Mouse (Mus musculus) left cerebral cortex, postnatal 36 days (tissue): Measurements from ENCODE around the gene Pccb. TPM values are rescaled to one million over a fixed set of nuclear protein-coding genes. Genes with fewer than 3 reads are reported as not detected.
A peak's percentile ranks its signal among the peaks of the same experiment; 100 is the strongest.

Experiments used
- DNase-seq, 2 experiments: peaks; one replicate each; pipeline ENCODE4 v3.0.0; 2021 to 2022; ENCODE audit warnings: low spot score in 2 of 2, mixed read lengths in 1 of 2
- intact Hi-C: fragments of 180-260 bp; cut with DNase I; formaldehyde crosslinking; loops from one replicate; pipeline ENCODE4 v1.15.1; 2025
- total RNA-seq, 2 experiments: library from RNA; stranded (reverse); gene quantifications; 2 replicates each; pipeline ENCODE4 v1.2.3; 2021

The Pccb gene
- total RNA-seq, 2 experiments from 2014 or later: 37.6 to 44.2 TPM

DNA sequence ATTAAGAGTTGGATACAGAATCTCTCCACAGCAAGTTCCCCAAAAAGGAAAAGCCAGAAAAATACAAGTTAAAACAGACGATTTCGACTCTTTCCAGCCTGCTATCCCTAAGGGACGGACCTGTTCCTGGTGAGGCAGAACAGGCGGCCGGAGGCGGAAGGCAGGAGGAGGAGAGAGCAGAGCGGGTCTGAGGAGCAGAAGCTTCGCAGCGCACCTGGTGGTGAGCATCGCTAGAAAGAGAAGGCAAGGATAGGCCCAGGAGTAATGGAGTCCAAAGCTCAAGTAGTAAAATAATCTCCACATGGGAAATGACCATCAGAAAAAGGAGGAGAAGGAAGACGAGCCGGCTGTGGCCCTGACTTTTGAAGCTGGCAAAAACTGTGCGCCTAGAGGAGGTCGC is 18.6 kb upstream of the Pccb start:
- peak in 1 of 2 experiments; percentile 10 for DNase-seq
- intact Hi-C loops: no loop called here

DNA sequence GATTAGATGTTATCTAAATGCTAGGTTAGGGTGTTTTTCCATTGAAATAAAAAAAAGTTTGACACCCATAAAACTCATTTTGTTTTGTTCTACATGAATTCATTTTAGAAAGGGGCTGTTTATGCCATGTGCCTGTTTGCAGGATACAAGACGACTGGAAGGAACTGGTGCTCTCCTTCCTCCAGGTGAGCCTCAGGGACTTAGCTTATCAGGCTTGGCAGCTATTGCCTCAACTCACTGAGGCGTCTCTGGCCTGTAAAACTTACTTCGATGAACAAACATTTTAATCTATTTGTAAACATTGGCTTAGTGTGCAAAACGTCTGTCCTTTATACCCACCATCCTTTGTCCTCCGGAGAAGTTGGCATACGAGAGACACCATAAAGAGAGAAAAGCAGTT is 18.0 kb upstream of the Pccb start:
- no peak for DNase-seq
- intact Hi-C loops: no loop called here

DNA sequence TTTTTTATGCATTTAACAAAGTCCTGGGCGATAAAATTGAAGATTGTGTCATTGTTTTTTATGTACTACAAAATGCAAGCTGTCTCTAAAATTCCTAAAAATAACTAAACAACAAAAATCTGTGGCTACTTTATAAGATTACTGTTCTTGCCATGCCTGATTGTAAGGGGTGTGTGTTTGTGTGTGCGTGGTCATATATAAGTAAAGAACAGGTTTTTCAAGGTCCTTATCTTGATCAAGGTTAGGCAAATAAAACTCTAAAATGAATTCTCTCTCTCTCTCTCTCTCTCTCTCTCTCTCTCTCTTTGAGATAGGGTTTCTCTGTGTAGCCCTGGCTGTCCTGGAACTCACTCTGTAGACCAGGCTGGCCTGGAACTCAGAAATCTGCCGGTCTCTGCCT is 17.3 kb upstream of the Pccb start:
- intact Hi-C loops: no loop called here
- no peak for DNase-seq

DNA sequence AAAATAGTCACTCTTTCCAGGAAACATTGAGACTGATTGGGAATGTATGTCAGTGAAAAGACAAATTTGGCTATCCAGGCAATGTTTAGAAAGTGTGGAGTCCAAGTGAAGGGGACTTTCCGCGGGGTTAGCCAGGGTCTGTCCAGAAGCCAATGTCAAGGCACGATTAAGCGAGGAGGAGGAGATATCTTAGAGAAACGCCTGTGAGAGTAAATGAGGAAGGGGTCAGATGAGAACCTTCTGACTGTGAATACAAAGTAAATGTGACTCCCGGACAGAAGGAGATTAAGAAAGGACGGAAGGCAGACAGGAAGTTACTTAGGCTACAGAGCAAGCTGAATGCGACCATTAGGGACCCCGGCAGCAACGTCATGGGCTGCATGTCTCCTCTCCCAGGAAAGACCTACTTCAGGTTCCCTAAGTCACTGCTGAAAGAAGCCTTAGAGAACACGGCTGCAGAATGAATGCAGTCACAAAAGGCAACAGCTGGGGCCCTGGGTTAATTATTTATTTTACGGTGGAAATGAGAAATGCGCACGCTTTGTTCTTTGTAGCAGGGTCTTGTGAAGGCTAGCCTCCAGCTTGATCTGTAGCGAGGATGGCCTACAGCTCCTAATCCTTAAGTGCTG is 11.1 kb upstream of the Pccb start:
- intact Hi-C loops: no loop called here
- no peak for DNase-seq

DNA sequence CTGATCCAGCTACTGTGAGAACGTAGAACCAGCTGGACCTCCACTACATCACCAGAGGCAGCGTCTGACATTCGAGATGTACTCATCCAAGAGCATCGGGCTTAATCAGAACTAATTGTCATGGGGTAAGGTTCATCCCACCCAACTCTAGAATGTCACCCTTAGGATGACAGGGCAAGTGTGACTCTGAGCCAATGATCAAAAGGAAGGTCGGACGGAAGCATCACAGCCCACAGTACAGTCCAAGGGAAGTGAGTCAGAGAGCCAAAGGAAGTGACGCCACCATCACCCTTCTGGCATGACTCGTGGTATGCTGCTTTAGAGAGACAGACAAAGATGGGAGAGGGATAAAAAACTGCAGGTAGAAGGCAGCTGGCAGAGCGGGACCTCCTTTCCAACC is 7.6 kb upstream of the Pccb start:
- intact Hi-C loops: no loop called here
- DNase-seq: no peak

DNA sequence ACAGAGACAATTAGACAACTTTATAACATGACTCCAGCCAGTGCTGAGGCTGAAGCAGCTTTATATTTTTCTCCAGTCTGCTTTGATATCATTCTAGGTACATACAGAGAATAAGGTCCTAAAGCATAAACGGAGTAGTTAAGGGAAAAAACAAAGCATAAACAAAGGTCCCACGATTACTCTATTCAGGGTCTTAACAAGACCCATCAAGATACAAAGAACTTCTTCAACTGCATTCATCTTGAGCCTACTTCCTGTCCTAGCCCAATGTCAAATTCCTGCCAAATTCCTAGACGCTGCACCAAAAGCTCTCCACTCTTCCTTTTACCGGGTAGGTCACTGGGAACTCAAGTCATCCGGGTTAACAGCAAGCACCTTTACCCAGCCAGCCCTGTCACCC is 6.8 kb upstream of the Pccb start:
- intact Hi-C loops: no loop called here
- no peak for DNase-seq

DNA sequence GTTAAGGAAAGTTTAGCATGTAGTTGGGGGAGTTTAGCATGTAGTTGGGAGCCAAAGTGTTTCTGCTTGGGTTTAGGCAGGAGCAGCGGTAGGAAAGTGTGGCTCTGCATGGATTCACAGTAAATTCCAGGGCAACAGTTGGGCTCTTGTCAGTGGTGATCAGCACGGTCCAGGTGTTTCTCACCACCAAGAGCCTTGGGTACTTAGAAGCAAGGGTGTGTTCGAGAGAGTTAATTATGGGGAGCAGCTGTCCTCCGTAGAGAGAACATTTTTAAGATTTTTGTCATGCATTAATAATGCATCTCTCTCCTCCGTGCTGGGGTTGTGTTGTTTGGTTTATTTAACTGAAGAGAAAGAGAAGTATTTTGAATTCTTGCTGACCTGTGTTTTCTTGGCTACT is 3.9 kb upstream of the Pccb start:
- no peak for DNase-seq
- intact Hi-C loops: no loop called here

DNA sequence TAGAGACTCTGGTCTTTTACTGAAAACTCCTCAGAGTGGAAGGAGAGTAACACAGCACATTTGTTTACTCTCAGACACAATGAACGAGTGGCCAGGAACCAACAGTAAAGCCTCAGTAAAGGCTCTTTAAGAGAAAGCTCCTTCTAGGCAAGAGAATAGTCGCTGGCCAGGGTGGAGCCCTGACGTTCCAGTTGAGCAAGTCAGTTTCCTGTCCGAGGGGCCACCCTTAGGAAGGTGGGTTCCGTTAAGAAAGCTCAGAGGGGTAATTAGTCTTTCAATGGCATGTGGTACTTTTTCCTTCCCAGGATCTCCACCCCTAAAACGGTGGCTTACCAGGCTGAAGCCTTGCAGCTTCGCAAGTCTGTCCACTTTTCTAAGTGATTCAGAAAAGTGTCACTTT is 2.7 kb upstream of the Pccb start:
- intact Hi-C loops: no loop called here
- DNase-seq: no peak

DNA sequence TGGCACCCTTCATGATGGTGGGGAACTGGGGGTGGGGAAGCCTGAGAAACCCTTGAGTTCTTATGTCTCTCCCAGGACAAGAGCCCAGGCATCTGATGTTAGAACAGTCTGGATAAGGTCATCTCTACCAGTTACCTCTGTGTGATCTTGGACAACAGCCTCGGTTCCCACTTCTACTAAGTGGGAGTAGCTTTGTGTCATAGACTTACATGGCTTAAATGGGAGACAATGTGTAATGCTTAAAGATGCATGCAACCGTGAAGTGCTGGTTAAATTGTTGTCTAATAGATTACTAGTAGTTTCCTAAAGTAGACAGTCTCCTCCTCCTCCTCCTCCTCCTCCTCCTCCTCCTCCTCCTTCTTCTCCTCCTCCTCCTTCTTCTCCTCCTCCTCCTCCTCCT is 2.2 kb upstream of the Pccb start:
- intact Hi-C loops: no loop called here
- DNase-seq: no peak

DNA sequence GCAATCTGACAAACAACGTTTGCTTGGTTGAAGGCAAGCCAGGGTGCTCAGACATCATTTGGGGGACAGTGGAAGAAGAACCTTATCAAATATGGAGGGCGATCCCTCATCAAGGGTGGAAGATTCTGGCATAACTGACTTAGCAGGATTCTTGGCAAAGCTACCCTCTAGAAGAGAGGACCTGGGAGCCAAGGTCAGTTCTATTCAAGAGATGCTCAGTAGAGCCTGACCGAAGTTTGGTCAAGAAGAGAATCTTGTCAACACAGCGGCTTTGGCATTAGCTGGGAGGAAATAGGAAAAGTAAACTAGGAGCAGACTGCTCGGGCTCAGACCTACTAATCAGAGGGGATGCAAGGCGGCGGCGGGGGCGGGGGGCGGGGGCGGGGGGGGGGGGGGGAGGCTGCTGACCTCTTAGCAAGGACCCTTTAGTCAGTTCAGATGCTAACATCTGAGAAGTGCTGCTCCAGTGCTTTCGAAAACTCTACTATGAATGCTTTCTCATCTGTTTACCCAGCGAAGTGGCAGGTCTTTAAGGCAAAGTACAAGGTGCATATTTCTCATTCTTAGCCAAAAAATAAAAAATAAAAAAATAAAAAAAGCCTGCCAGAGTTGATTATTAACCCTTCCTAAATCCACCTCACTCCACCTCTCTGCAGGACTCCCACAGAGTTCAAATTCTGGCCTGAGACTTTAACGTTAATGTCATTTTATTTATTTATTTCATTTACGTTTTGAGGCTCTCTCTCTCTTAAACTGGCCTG is 1.3 kb upstream of the Pccb start:
- intact Hi-C loops: no loop called here
- no peak for DNase-seq

DNA sequence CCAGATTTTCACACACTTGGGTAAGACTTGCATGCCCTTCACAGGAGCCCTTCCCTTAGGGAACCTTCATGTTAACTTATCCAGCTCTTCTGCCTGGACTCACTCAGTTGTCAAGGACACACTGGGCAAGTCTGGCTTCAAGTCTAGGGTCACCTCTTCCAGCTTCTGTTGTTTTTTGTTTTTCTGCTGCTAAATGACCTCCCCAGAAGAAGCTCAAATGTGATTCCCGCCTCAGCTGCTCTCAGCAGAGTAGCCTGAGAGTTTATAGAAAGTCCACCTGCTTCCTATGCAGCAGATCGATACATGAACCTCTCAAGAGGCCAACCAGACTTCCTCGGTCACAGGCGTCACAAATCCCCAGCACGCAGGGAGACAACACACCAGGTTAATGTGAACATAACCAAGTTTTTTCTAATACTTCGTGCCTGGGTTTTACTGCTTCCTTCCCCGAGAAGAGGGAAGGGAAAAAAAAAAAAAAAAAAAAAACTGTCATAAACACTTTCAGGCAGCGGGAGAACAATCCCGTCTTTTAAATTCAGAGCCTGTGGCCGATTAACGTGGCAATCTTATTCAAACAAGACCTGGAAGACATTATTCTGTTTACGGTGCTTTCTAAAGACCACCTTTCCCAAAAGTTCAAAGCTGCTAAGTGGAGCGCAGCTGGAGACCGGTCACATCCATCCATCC is 794 bp downstream of the Pccb start:
- intact Hi-C loops: loop anchor here (1.0 kb wide), 1 partner anchor 39 kb away; no protein-coding TSS in a partner anchor
- DNase-seq: no peak

DNA sequence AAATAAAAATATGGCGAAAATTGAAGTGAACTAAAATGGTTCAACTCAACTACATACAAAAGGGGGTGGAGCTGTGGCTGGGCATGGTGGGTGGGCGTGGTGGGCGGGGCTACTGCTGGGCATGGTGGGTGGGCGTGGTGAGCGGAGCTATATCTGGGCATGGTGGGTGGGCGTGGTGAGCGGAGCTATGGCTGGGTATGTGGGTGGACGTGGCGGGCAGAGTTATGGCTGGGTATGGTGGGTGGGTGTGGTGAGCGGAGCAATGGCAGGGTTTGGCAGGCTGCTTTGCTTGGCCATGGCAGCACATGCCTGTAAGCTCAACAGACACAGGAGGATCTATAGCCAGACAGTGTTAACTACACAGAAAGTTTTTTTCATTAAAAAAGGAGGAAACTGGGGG is 15.9 kb downstream of the Pccb start:
- intact Hi-C loops: no loop called here

DNA sequence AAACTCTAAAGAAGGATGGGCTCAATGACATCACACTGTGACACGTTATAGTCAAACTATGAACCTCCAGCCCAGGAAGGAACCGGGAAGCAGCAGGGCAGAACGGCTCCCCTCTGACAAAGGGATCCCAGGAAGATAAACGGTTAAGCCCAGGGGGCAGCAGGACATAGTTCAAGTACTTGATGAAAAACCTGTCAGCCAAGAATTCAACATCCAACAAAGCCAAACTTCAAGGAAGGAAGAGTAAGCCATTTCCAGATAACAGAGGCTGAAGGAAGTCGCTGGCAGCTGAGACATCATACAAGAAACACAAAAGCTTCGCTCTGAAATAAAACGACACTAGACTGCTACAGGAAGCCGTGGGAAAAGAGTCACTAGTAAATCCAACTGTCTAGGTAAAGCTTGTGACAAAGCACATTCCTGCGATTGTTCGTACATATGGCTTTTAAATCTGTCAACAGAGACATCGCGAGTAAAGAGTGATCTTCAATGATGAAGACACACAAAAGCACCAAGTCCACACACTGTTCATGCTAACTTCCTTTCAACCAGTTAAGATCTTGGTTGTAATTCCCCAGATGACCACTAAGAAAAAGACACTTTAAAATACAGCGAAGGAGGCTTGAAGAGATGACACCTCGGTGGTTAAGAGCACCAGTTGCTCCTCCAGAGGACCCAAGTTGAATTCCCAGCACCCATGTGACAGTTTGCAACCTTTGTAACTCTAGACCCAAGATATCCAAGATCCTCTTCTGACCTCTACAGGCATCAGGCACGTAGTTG is 16.8 kb downstream of the Pccb start:
- intact Hi-C loops: no loop called here
- DNase-seq: no peak

More for the DNA sequence above, 15.9 kb downstream of the Pccb start:
- DNase-seq: no peak

DNA sequence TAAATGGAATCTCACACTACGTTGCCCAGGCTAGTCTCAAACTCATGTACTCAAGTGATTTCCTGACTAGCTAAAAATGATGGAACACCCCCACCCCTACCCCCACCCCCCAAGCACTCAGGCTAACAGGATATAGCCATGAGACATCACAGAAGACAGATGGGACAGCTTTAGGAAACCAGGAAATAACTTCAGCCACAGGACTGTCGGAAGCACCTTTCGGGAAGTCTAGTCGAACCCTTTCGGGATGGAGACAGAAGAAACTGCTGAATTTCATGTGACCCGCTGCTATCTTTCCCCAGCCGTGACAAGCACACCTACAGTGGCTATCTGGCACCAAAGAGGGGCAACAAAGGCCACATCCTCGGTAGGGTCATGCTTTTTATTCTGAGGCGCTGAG is 19.4 kb downstream of the Pccb start:
- intact Hi-C loops: no loop called here
- no peak for DNase-seq

DNA sequence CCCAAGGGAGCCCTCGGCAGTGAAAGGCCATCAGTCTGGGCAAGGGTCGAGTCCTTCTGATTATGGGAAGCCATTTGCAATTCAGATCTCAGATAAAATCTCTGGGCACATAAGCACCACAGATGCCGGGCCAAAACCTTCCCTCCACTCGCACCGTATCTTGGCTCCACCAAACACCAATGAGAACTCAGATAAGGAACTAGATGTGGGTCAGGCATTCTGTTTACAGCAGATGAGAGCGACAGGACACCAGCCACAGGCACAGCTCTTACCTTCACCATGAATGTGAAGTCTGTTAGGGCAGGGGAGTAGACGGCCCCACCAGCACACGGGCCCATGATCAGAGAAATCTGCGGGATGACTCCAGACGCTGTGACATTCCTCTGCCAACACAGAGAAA is 22.3 kb downstream of the Pccb start:
- intact Hi-C loops: no loop called here
- no peak for DNase-seq

DNA sequence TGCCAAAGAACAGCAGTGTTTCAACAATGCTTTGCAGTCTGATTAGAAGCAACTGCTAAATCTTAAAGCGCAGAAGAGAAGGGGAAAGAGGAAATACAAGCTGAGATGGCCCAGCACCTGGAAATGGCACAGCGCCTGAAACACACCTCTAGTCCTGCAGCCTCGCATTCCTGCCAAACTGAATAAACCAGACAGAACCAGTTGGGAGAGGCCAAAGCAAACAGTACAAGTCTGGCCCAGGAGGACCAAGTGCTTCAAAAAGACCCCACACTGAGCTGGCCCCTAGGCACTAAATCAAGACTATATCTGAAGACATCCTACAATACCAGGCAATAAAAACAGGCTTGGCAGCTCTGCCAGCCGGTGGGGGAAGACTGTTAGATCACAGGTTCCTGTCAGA is 28.8 kb downstream of the Pccb start:
- intact Hi-C loops: loop anchor here (10.0 kb wide), 2 partner anchors 461 to 551 kb away; partner anchors contain the start of gene Nck1

DNA sequence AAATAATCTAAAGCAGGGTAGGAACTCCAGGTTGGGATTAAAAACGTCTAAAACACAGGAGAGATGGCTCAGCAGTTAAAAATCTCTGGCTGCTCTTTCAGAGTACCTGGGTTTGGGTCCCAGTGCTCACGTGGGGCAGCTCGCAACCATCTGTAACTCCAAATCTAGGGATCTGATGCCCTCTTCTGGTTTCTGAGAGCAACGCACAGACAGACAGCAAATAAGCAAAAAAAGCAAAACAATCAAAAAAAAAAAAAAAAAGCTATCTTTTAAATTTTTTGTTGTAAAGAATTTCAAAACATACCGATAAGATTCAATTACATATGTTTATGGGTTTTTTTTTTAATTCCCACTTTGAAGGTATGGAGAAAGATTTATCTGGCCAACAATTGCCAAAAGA is 31.4 kb downstream of the Pccb start:
- no peak for DNase-seq
- intact Hi-C loops: loop anchor here (10.0 kb wide), 2 partner anchors 459 to 549 kb away; partner anchors contain the start of gene Nck1

More for the DNA sequence above, 28.8 kb downstream of the Pccb start:
- no peak for DNase-seq

DNA sequence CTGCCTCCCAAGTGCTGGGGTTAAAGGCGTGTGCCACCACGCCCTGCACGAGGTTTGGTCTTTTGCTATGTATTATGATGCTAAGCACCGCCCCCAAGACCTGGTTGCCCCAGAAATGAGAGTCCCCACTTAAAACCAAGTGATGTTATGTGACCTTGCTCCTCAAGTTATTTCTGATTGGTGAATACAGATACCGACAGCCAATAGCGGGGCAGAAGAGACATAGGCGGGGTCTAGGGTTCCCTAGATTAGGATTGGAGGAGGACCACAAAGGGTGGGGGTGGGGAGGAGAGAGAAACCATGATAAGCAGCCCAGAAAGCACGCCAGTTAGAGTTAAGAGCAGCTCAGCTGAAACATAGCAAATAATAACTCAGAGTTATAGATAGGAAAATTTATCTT is 31.9 kb downstream of the Pccb start:
- intact Hi-C loops: loop anchor here (10.0 kb wide), 2 partner anchors 458 to 548 kb away; partner anchors contain the start of gene Nck1
- DNase-seq: no peak

DNA sequence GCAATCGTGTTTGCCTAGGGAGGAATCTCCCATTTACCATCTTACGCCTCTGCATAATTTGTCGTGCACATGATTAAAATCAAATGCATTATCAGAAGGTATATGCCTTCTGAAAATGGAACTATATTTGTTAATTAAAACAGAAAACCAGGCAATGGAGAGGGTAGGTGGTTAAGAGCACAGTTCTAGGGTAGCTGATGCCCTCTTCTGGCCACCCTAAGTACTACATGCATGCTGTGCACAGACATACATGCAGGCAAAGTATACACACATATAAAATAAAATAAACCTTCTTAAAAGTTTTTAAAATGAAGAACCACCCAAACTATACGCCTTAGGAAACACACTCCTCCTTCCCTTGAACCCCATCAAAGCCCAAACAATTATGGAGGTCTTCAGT is 32.6 kb downstream of the Pccb start:
- intact Hi-C loops: loop anchor here (10.0 kb wide), 2 partner anchors 457 to 547 kb away; partner anchors contain the start of gene Nck1
- no peak for DNase-seq

DNA sequence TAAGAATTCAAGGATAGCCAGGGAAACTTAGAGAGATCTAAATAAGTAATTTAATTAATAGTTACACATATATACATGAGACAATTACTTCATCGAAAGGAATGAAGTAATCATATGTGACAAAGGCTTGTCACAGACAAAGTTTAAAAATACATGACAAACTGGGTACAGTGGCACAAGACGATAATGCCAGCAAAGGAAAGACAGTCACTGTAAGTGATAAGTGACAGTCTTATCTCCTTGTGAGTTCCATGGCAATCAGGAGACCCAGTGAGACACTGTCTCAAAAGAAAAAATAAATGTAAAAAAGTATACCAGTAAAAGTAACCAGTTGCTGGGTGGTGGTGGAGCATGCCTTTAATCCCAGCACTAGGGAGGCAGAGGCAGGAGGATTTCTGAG is 37.6 kb downstream of the Pccb start:
- intact Hi-C loops: no loop called here
- no peak for DNase-seq
